In genomic region chr2:170658520-170658919, GRCm38 (mm10) we compare ENCODE assay signal across 29 mouse cellular contexts. TPM values are rescaled to one million over a fixed set of nuclear protein-coding genes. Genes with fewer than 3 reads are reported as not detected.
DNase-seq lines count a peak whose midpoint lies in the region; ATAC-seq and TF ChIP-seq lines count a peak whose summit lies in the region.
"Had no signal": no experiment of that assay in that cellular context is flagged by ENCODE, and none has a peak within 500 bp of the region (broad histone marks: within the 10 kb centered on the region; RNA-seq: fewer than 3 reads in every experiment).

No protein-coding gene starts in this region.

- no peak overlapping the region for H3K4me2 ChIP-seq in hindbrain, embryonic 14.5 days (replicated peaks)
- no peak overlapping the region for H3K4me2 ChIP-seq in hindbrain, postnatal 0 days (ENCODE audit: low read depth, low read length)
- H3K4me2 ChIP-seq in midbrain, embryonic 13.5 days (replicated peaks): no peak overlapping the region
- H3K4me2 ChIP-seq in kidney, embryonic 16.5 days (replicated peaks; ENCODE audit: low read depth, low read length): no peak overlapping the region
- H3K4me2 ChIP-seq: intestine, embryonic 15.5 days had no signal

- no peaks in the 10 kb centered on the region for H3K36me3 ChIP-seq in hindbrain, embryonic 14.5 days (replicated peaks; ENCODE audit: control insufficient read depth, insufficient read depth)
- no peaks in the 10 kb centered on the region for H3K36me3 ChIP-seq in hindbrain, postnatal 0 days (ENCODE audit: insufficient read depth, low read length)
- no peaks in the 10 kb centered on the region for H3K36me3 ChIP-seq in midbrain, embryonic 13.5 days
- no peaks in the 10 kb centered on the region for H3K36me3 ChIP-seq in kidney, embryonic 16.5 days (ENCODE audit: insufficient read depth, low read length)
- H3K36me3 ChIP-seq: embryonic facial prominence, embryonic 12.5 days; intestine, embryonic 15.5 days had no signal

- DNase-seq in hindbrain, embryonic 14.5 days (ENCODE audit: low spot score): no peak
- DNase-seq in hindbrain, postnatal 0 days (ENCODE audit: low spot score): no peak
- peak; percentile 12 for DNase-seq in retina, postnatal 1 day
- DNase-seq in retina, embryonic 14.5 days (ENCODE audit: low spot score): no peak
- DNase-seq in spleen, postnatal 4 days (ENCODE audit: low spot score in 2 of 2): no peak
- DNase-seq: adrenal gland, postnatal 10 days; B cell, adult 2 months; cerebellum, adult 9-10 months; forebrain, postnatal 0 days; gastrocnemius, postnatal 36 days; kidney, postnatal 4 days; liver; lung, postnatal 10 days; right cerebral cortex, adult 18-20 months; thymus, postnatal 36 days had no signal

- H3K27ac ChIP-seq in hindbrain, embryonic 14.5 days: peak overlapping the region; percentile 68
- no peak overlapping the region for H3K27ac ChIP-seq in hindbrain, postnatal 0 days
- peak overlapping the region; percentile 85 for H3K27ac ChIP-seq in midbrain, embryonic 13.5 days
- H3K27ac ChIP-seq in kidney, embryonic 16.5 days (ENCODE audit: low read length): no peak overlapping the region
- H3K27ac ChIP-seq: embryonic facial prominence, embryonic 12.5 days; intestine, embryonic 15.5 days had no signal

- H3K9me3 ChIP-seq in hindbrain, embryonic 14.5 days (ENCODE audit: control insufficient read depth, low read length): no peaks in the 10 kb centered on the region
- no peaks in the 10 kb centered on the region for H3K9me3 ChIP-seq in hindbrain, postnatal 0 days (ENCODE audit: low read length)
- no peaks in the 10 kb centered on the region for H3K9me3 ChIP-seq in midbrain, embryonic 13.5 days
- no peaks in the 10 kb centered on the region for H3K9me3 ChIP-seq in kidney, embryonic 16.5 days (ENCODE audit: low read length)
- H3K9me3 ChIP-seq: embryonic facial prominence, embryonic 12.5 days; intestine, embryonic 15.5 days had no signal

- 50% methylated on average over 7 of the region's 7 CpGs for WGBS in hindbrain, embryonic 14.5 days
- WGBS in hindbrain, postnatal 0 days: 58% methylated on average over 7 of the region's 7 CpGs
- 64% methylated on average over 7 of the region's 7 CpGs for WGBS in midbrain, embryonic 13.5 days
- 58% methylated on average over 7 of the region's 7 CpGs for WGBS in kidney, embryonic 16.5 days

- TF ChIP-seq CTCF in hindbrain, postnatal 0 days (IDR thresholded peaks at IDR 0.05; ENCODE audit: low read depth): no peak

- H3K4me3 ChIP-seq in hindbrain, embryonic 14.5 days (replicated peaks; ENCODE audit: low read length): no peak overlapping the region
- H3K4me3 ChIP-seq in hindbrain, postnatal 0 days (ENCODE audit: low read length): no peak overlapping the region
- H3K4me3 ChIP-seq in midbrain, embryonic 13.5 days (replicated peaks): no peak overlapping the region
- no peak overlapping the region for H3K4me3 ChIP-seq in kidney, embryonic 16.5 days (ENCODE audit: low read length)
- H3K4me3 ChIP-seq: embryonic facial prominence, embryonic 12.5 days; intestine, embryonic 15.5 days; myocyte had no signal

- H3K4me1 ChIP-seq in hindbrain, embryonic 14.5 days (replicated peaks; ENCODE audit: control insufficient read depth, insufficient read depth, low read length): peaks cover 39% of the 10 kb centered on the region
- no peaks in the 10 kb centered on the region for H3K4me1 ChIP-seq in hindbrain, postnatal 0 days (ENCODE audit: insufficient read depth, low read length)
- peaks cover 57% of the 10 kb centered on the region for H3K4me1 ChIP-seq in midbrain, embryonic 13.5 days (replicated peaks)
- no peaks in the 10 kb centered on the region for H3K4me1 ChIP-seq in kidney, embryonic 16.5 days (ENCODE audit: insufficient read depth, low read length)
- H3K4me1 ChIP-seq: intestine, embryonic 15.5 days had no signal

- H3K27me3 ChIP-seq in hindbrain, embryonic 14.5 days (ENCODE audit: control insufficient read depth, insufficient read depth, low read length): no peaks in the 10 kb centered on the region
- H3K27me3 ChIP-seq in hindbrain, postnatal 0 days (ENCODE audit: insufficient read depth, low read length): no peaks in the 10 kb centered on the region
- no peaks in the 10 kb centered on the region for H3K27me3 ChIP-seq in midbrain, embryonic 13.5 days
- H3K27me3 ChIP-seq in kidney, embryonic 16.5 days (ENCODE audit: insufficient read depth, low read length): no peaks in the 10 kb centered on the region
- H3K27me3 ChIP-seq: embryonic facial prominence, embryonic 12.5 days; intestine, embryonic 15.5 days had no signal

- no peak overlapping the region for H3K9ac ChIP-seq in hindbrain, embryonic 14.5 days
- H3K9ac ChIP-seq in hindbrain, postnatal 0 days (replicated peaks; ENCODE audit: low read length): no peak overlapping the region
- no peak overlapping the region for H3K9ac ChIP-seq in midbrain, embryonic 13.5 days (replicated peaks)
- H3K9ac ChIP-seq in kidney, embryonic 16.5 days (replicated peaks; ENCODE audit: low read length): no peak overlapping the region
- H3K9ac ChIP-seq: forebrain, postnatal 0 days; intestine, embryonic 15.5 days had no signal

- ATAC-seq in hindbrain, embryonic 14.5 days (ENCODE audit: low FRiP score): no peak
- ATAC-seq in hindbrain, postnatal 0 days: no peak
- no peak for ATAC-seq in midbrain, embryonic 13.5 days
- no peak for ATAC-seq in kidney, embryonic 16.5 days (ENCODE audit: low FRiP score, low TSS enrichment)
- ATAC-seq: intestine, embryonic 15.5 days had no signal

RNA-seq across cellular contexts. Expression of gene 4930470P17Rik, which starts 56.7 kb away (rescaled TPM):
- polyA plus RNA-seq in hindbrain, embryonic 14.5 days (2014; fragmentation: Nextera tagmentation; extraction: Ambion mirVana): 0.13 and 0.14 TPM in 2 replicates
- not detected in 2 replicates for total RNA-seq in hindbrain, postnatal 0 days (2014; rRNA removed)
- 0.21 and 0.26 TPM in 2 replicates for polyA plus RNA-seq in hindbrain, postnatal 0 days (2015; fragmentation: Nextera tagmentation; extraction: Ambion mirVana)
- not detected in 2 replicates for polyA plus RNA-seq in midbrain, embryonic 13.5 days (2015; fragmentation: Nextera tagmentation; extraction: Ambion mirVana)
- not detected in 2 replicates for polyA plus RNA-seq in kidney, embryonic 16.5 days (2015; fragmentation: Nextera tagmentation; extraction: Ambion mirVana)
- total RNA-seq: adrenal gland, postnatal 10 days; forebrain, postnatal 0 days; gastrocnemius, postnatal 36 days; heart, adult 8-10 months; hematopoietic stem cell, adult 5-6 weeks; layer of hippocampus, postnatal 10 days; left cerebral cortex, adult 8-10 months; megakaryocyte, adult 5-6 weeks had no signal
- polyA plus RNA-seq: cortical plate, adult 2 months; embryonic facial prominence, embryonic 12.5 days; heart, embryonic 16.5 days; intestine, embryonic 15.5 days; kidney, embryonic 14.5 days; liver, embryonic 16.5 days; myocyte had no signal

Comparison
In these comparisons a context has a peak if more than half of its experiments do, and no peak if none do; other contexts are left out.
1. H3K27ac ChIP-seq: peak in hindbrain, embryonic 14.5 days (single experiment) and midbrain, embryonic 13.5 days (single experiment); none in hindbrain, postnatal 0 days (single experiment) and kidney, embryonic 16.5 days (single experiment).